Mouse (Mus musculus): ENCODE results near the gene Cast.

The Cast gene

DNA sequence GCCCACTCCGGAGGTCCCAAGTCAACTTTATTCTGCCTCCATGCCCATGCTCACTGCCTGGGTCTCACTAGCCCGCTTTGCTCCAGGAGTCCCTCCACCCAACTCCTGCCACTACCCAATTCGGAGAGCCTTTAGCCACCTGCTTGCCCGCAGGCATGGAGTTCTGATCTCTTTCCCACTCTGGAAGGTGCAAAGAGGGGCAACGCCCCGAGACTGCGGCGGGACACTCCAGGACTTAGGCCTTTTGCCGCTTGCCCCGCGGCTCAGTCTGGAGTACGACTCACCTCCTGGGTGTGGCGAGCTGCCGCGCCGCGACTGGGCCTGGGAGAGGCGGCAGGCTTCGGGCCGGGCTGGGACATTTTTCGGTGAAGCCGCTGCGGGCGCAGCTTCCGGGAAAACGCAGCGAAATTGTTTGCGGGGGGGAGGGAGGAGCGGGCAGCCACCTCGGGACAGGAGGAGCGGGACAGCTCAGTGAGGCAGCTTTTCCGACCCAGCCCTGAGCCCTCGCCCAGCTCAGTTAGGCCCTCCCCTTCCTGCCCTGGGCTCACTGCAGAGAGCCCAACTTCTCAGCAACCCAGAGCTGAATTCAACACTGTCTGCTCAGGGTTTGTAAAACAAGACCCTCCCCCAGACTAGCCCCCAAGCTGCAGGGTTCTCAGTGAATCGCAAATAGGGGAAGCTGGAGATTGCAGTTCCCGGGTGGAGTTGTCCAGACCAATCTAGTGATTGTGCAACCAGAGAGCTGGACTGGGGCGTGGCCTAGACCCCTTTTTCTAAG is at the start of gene Cast:
Cast (minus strand) TSS at position 659 of the 778 bp plus-strand sequence.
- peak; percentile 19 to 44 for DNase-seq

DNA sequence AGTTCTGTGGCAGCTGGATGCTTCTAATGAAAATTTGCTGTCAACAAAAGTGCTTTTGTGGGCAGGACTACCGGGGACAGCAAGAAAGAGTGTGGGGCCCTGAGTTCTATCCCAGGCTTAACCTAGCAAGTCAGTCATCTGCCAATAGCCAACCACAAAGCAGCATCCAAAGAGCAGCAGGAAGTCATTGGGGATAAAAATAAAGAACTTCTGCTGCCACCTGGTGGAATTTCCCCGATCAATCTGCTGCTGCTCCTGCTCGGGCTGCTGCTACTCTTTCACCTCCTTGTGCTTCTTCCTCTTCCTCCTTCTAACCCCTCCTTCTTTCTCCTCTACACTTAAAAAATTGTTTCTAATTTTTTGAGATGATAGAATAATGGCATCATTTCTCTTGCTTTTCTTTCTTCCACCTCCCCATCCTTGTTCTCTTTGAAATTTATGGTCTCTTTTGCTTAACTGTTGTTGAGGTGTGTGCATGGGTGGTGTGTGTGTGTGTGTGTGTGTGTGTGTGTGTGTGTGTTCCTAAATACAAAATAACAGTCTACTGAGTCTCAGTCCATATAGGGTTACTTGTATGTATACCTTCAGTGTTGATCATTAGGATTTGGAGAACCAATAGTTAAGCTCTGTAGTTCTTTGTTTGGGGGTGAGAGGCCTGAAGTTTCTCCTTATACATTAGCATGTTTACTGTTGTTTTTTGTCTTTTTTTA is 45.9 kb upstream of the Cast start:
- DNase-seq, result peak; percentile 61 to 71

DNA sequence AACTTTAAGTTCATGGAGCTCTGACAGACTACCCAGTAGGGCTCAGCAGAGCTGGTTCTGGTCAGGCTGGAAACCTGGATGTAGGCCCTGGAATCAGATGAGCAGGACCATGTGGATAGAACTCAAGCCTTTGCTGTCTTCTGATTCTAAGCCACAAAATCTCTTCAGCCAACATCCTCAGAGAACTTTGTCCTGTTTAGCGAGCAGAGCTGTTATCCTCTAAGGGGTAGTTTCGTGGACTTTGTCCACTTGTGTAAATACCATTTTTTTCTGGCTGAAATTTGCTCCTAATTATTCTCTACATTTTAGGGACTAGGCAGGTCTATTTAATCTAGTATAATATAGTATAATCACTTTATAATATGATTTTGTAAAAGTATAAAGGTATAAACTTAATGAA is 42.2 kb upstream of the Cast start:
- no peak for DNase-seq

GRCm38 (mm10) chr13:74845886-74846285 is 37.3 kb upstream of the Cast start:
- DNase-seq, result no peak

GRCm38 (mm10) chr13:74834543-74834942 is 25.9 kb upstream of the Cast start:
- DNase-seq, result no peak

DNA sequence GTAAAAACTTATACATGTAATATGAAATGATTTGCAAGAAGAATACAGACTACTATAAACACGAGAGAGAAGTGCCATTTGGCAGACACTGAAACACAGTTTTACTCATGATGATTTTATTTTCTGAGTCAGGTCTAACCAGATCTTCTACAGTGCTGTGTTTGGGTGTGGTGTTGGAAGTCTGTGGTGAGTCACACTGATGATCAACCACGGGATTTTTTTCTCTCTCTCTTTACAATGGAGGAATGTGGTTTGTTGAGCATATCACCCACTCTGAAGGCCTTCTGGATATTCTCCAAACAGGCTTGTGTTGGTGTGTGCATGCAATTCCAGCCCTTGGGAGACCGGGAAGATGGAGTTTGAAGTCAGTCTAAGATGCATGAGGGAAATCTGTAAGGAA is 13.5 kb upstream of the Cast start:
- DNase-seq, result no peak

DNA sequence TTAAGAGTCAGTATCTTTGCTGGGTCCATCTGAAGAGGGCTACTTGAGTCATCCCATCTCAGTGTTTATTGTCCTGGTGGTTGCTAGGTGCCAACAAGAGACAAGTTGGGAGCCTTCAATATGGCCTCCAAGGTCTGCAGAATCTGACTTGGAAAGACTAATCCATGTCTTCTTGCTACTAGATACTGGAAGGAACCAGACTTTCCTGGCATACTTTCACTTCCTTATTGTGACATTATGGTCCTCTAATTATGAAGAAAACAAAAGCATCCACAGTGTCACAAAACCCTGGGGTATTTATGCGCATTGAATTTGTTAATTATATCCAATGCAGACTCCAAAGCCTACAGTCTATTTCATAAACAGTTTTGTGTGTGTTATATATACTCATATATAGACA is 7.1 kb upstream of the Cast start:
- no peak for DNase-seq

GRCm38 (mm10) chr13:74807446-74808151 is 1.0 kb downstream of the Cast start:
- peak; percentile 11 to 34 for DNase-seq

DNA sequence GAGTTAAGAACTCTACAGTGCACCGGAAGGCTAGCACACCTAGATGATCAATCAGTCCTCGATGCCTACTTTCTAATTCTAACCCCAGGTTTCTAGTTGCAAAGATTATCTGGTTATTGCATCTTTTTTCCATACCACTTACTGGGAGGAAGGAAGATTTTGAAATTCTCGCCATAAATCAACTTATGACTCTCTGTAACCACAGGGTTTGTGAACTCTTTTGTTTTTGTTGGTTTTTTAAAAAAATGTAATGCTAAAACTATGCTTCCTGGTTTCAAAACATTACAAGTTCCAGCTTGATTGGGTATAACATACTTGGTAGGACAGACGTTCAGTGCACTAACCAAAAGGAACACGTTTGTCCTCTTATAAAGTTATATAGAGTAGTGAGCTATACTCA is 1.7 kb downstream of the Cast start:
- DNase-seq, result no peak

DNA sequence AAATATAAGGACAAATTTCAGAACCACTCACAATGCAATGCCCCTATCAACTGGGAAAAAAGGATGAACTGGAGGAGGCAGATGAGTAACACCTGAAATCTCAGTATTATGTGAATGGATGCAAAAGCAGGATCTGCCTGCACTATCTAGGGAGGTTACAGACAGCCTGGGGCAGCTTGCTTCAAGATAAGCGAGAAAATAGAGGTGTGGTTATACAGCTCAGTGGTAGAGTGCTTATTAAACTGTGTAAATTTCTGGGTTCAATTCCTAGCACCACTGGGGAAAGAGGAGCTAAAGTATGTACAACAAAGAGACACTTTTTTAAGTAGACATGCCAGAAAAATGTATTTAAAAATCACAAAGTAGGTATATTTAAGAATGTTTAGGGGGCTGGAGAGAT is 14.2 kb downstream of the Cast start:
- no peak for DNase-seq

- no peak for DNase-seq
Measured at GRCm38 (mm10) chr13:74787681-74788080, 20.9 kb downstream of the Cast start.

- DNase-seq, result no peak
Measured at GRCm38 (mm10) chr13:74772151-74772550, 36.5 kb downstream of the Cast start.

GRCm38 (mm10) chr13:74770480-74770879 is 38.1 kb downstream of the Cast start:
- peak; percentile 72 to 81 for DNase-seq

DNA sequence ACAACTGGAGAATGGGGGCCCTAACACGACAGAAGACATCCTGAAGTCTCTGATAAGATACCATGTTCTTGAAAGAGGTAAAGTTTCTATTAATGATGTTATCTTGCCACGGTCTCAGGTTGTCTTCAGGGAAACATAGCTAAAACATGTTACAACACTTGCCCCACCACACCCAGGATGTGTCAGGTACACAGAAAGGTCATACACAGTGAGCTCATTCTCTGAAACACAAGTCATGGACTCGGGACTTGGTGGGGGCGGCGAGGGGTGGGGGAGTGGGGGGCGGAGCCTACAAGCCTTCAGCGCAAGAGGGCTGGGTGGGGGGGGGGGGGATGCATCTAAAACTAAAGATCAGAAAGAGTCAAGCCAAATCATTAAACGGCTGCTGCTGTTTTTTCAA is 38.7 kb downstream of the Cast start:
- no peak for DNase-seq

DNA sequence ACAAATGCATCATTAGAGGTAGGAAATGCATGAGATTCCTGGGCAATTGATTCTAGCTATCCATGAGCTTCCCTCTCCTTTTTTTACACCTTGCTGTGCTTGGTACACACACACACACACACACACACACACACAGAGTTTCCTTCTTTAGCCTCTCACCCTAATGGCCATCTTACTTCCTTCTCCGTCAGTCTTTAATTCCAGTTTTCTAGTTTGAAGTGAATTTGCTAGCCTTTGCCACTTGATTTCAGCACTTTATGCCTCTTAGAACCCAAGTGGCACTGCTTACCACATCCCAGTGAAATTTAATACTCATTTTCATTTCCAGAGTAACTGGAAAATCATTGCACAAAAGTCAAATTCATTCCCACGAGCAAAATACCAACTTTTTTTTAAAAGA is 41.4 kb downstream of the Cast start:
- DNase-seq, result no peak

GRCm38 (mm10) chr13:74762741-74763140 is 45.9 kb downstream of the Cast start:
- no peak for DNase-seq

DNA sequence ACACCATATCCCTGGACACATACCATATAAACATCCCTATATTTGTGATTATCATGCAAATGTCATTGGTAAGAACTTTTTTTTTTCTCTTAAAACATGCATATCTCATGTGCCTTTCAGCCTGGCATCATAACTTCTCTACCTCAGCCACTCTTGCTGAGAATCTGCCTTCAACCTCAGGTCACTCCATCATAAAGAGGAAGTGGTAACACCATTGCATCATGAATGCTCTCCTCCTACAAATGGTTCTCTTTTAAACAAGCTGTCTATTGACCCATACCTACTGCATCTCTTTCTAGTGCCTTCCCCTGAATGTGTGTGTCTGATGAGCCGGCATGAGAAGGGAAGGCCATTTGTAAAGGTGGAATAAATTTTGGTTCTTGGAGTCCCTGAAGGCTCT is 49.5 kb downstream of the Cast start:
- DNase-seq, result no peak

- DNase-seq, result no peak
Measured at GRCm38 (mm10) chr13:74743219-74743618, 65.4 kb downstream of the Cast start.

GRCm38 (mm10) chr13:74736396-74736795 is 72.2 kb downstream of the Cast start:
- no peak for DNase-seq

DNA sequence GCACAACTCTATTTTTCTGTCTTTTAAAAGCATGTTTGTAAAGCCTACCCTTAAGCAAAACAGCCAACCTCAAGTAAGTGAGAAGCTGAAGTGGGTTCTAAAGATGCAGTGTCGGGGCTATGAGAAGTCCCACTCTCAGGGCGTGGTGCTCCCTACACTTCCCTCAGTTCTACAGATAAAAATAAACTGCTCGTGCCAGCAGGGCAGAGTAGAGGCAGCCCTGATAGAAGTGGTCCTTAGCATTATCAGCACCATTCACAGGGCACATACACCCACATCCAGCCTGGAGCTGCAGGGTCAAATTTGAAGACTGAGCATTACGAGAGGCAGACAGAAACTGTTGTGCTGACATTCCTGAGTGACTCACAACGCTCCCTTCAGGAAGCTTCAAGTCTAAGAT is 72.8 kb downstream of the Cast start:
- no peak for DNase-seq

DNA sequence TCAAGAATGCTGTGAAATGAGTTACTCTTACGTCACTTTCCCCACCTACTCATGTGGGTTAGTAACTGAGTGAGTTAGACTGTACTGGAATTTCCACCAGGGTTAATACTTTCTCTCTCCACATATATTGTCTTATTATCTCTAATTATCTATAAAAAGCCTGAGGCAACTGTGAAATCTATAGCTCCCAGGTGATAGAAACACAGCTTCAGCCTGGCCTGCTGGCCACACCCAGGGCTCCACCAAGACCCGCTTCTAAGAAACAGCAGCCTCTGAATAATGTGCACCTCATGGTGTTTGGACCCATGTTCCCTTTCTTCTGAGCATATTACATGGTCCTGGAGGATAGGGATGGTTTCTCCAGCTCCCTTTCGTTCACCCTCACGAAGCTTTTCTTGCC is 74.9 kb downstream of the Cast start:
- DNase-seq, result no peak

GRCm38 (mm10) chr13:74719002-74719401 is 89.6 kb downstream of the Cast start:
- no peak for DNase-seq

GRCm38 (mm10) chr13:74696225-74696624 is 112.4 kb downstream of the Cast start:
- no peak for DNase-seq

Data from cerebellum, postnatal 25 days (tissue).